Mouse (Mus musculus): ENCODE results near the gene Fgfr2.

GRCm38 (mm10) chr7:131362615-131363300 lies 1760.4 kb downstream of the Fgfr2 start, which contains the start of gene 2310057M21Rik:
- peak; percentile 51; the same call in 1 of the 2 replicates for TF ChIP-seq POLR2A (IDR thresholded peaks at IDR 0.05; ENCODE audit: borderline replicate concordance, extremely low read depth, low read depth, low read length)
- no peak for TF ChIP-seq CTCF (IDR thresholded peaks at IDR 0.05; ENCODE audit: insufficient read depth, low read length)
